Mouse (Mus musculus): ENCODE data around the gene Dcst2. TPM values are rescaled to one million over a fixed set of nuclear protein-coding genes. Genes with fewer than 3 reads are reported as not detected.

Gene Dcst2
- polyA plus RNA-seq, 1 experiment = 0.01 TPM

GRCm38 (mm10) chr3:89347916-89348315 is 13.9 kb upstream of the Dcst2 start:
- H3K4me2 ChIP-seq (ENCODE audit: low read depth) = no peak overlapping the region

GRCm38 (mm10) chr3:89348911-89349868 is 12.6 kb upstream of the Dcst2 start:
- Histone ChIP-seq H3K79me2 (ENCODE audit: control insufficient read depth, insufficient read depth) (no peaks in the 10 kb centered on the region), H3K27me3 (ENCODE audit: control insufficient read depth, insufficient read depth, insufficient read length) (no peaks in the 10 kb centered on the region), H3ac (ENCODE audit: control insufficient read depth, insufficient read length) (peak overlapping the region; percentile 10), H3K36me3 (ENCODE audit: control insufficient read depth, insufficient read depth) (no peaks in the 10 kb centered on the region), H3K4me3 (peak overlapping the region; percentile 52), H3K4me2 (ENCODE audit: low read depth) (peak overlapping the region; percentile 92)
- TF ChIP-seq MYOG (IDR thresholded peaks at IDR 0.05; ENCODE audit: control insufficient read depth in 1 of 3, insufficient read depth in 1 of 3, insufficient read length in 2 of 3, low read depth in 2 of 3) = no peak
- TF ChIP-seq CEBPB (IDR thresholded peaks at IDR 0.05; ENCODE audit: insufficient read depth, poor library complexity, severe bottlenecking) = no peak
- no peak for TF ChIP-seq POLR2A (IDR thresholded peaks at IDR 0.05; ENCODE audit: insufficient read length, low read depth)
- no peak for TF ChIP-seq POLR2AphosphoS2 (IDR thresholded peaks at IDR 0.05; ENCODE audit: insufficient read length, low read depth)
- no peak for TF ChIP-seq MYOD1 (IDR thresholded peaks at IDR 0.05; ENCODE audit: control insufficient read depth in 1 of 3, insufficient read length in 2 of 3, low read depth in 2 of 3)
- TF ChIP-seq TCF12 (IDR thresholded peaks at IDR 0.05; ENCODE audit: insufficient read depth, poor library complexity, severe bottlenecking) = no peak
- no peak for TF ChIP-seq MAX (IDR thresholded peaks at IDR 0.05; ENCODE audit: low read depth)
- TF ChIP-seq TCF3 (IDR thresholded peaks at IDR 0.05; ENCODE audit: insufficient read length, low read depth) = no peak

More at GRCm38 (mm10) chr3:89347916-89348315, 13.9 kb upstream of the Dcst2 start:
- H3ac ChIP-seq (ENCODE audit: control insufficient read depth, insufficient read length) = no peak overlapping the region
- H3K4me3 ChIP-seq = no peak overlapping the region
- no peak for TF ChIP-seq TCF12 (IDR thresholded peaks at IDR 0.05; ENCODE audit: insufficient read depth, poor library complexity, severe bottlenecking)
- TF ChIP-seq TCF3 (IDR thresholded peaks at IDR 0.05; ENCODE audit: insufficient read length, low read depth) = no peak
- TF ChIP-seq POLR2A (IDR thresholded peaks at IDR 0.05; ENCODE audit: insufficient read length, low read depth) = no peak
- no peak for TF ChIP-seq CEBPB (IDR thresholded peaks at IDR 0.05; ENCODE audit: insufficient read depth, poor library complexity, severe bottlenecking)
- no peak for TF ChIP-seq E2F4 (IDR thresholded peaks at IDR 0.05; ENCODE audit: insufficient read depth)
- no peak for TF ChIP-seq MYOD1 (IDR thresholded peaks at IDR 0.05; ENCODE audit: control insufficient read depth in 1 of 3, insufficient read length in 2 of 3, low read depth in 2 of 3)
- TF ChIP-seq REST (IDR thresholded peaks at IDR 0.05; ENCODE audit: insufficient read depth, insufficient read length) = no peak
- TF ChIP-seq USF1 (IDR thresholded peaks at IDR 0.05; ENCODE audit: low read depth) = no peak
- TF ChIP-seq MAX (IDR thresholded peaks at IDR 0.05; ENCODE audit: low read depth) = no peak
- no peak for TF ChIP-seq POLR2AphosphoS2 (IDR thresholded peaks at IDR 0.05; ENCODE audit: insufficient read length, low read depth)
- no peak for TF ChIP-seq SRF (IDR thresholded peaks at IDR 0.05; ENCODE audit: control insufficient read depth, insufficient read length, low read depth)
- TF ChIP-seq MYOG (IDR thresholded peaks at IDR 0.05; ENCODE audit: control insufficient read depth in 1 of 3, insufficient read depth in 1 of 3, insufficient read length in 2 of 3, low read depth in 2 of 3) = no peak
- no peaks in the 10 kb centered on the region for H3K79me2 ChIP-seq (ENCODE audit: control insufficient read depth, insufficient read depth)
- no peaks in the 10 kb centered on the region for H3K27me3 ChIP-seq (ENCODE audit: control insufficient read depth, insufficient read depth, insufficient read length)
- no peaks in the 10 kb centered on the region for H3K36me3 ChIP-seq (ENCODE audit: control insufficient read depth, insufficient read depth)

GRCm38 (mm10) chr3:89349869-89350501 is 11.8 kb upstream of the Dcst2 start, which contains the start of gene Adam15:
Gene Adam15, minus strand, starts transcription at chr3:89349996.
- peak within 1 kb of the TSS; percentile 10 for H3ac ChIP-seq (ENCODE audit: control insufficient read depth, insufficient read length)
- peak within 1 kb of the TSS; percentile 52 for H3K4me3 ChIP-seq
- H3K27me3 ChIP-seq (ENCODE audit: control insufficient read depth, insufficient read depth, insufficient read length) = no peaks in the 10 kb centered on the region
- H3K36me3 ChIP-seq (ENCODE audit: control insufficient read depth, insufficient read depth) = no peaks in the 10 kb centered on the region
- H3K4me2 ChIP-seq (ENCODE audit: low read depth) = peak within 1 kb of the TSS; percentile 92
- H3K79me2 ChIP-seq (ENCODE audit: control insufficient read depth, insufficient read depth) = no peaks in the 10 kb centered on the region
- TF ChIP-seq SRF (IDR thresholded peaks at IDR 0.05; ENCODE audit: control insufficient read depth, insufficient read length, low read depth) (no peak), TCF12 (IDR thresholded peaks at IDR 0.05; ENCODE audit: insufficient read depth, poor library complexity, severe bottlenecking) (no peak), POLR2AphosphoS2 (IDR thresholded peaks at IDR 0.05; ENCODE audit: insufficient read length, low read depth) (peak; percentile 82), POLR2A (IDR thresholded peaks at IDR 0.05; ENCODE audit: insufficient read length, low read depth) (peak; percentile 73), E2F4 (IDR thresholded peaks at IDR 0.05; ENCODE audit: insufficient read depth) (no peak), TCF3 (IDR thresholded peaks at IDR 0.05; ENCODE audit: insufficient read length, low read depth) (no peak), MAX (IDR thresholded peaks at IDR 0.05; ENCODE audit: low read depth) (no peak), MYOD1 (IDR thresholded peaks at IDR 0.05; ENCODE audit: control insufficient read depth in 1 of 3, insufficient read length in 2 of 3, low read depth in 2 of 3) (peak in 2 of 3 experiments; percentile 54 to 80), REST (IDR thresholded peaks at IDR 0.05; ENCODE audit: insufficient read depth, insufficient read length) (no peak), CEBPB (IDR thresholded peaks at IDR 0.05; ENCODE audit: insufficient read depth, poor library complexity, severe bottlenecking) (no peak), MYOG (IDR thresholded peaks at IDR 0.05; ENCODE audit: control insufficient read depth in 1 of 3, insufficient read depth in 1 of 3, insufficient read length in 2 of 3, low read depth in 2 of 3) (peak in 2 of 3 experiments; percentile 64), USF1 (IDR thresholded peaks at IDR 0.05; ENCODE audit: low read depth) (no peak)

DNA sequence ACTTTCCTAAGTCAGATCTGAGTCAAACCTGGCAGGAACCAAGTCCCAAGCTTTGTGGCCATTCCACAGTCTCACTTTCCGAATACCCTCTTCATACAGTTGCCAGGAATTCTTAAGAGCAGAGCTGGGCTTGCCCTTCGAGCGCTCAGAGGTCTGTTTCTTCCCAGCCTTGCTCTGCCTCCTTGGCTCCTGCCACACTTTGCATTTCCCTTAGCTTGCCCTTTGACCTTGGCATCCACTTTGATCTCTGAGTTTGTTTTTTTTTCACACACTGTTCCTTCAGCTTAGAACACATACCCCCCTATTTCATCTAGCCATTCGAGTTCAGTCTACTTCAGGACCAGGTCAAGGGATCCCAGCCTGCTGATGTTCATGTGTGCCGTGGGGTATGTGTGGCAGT is 10.5 kb upstream of the Dcst2 start:
- Histone ChIP-seq H3ac (ENCODE audit: control insufficient read depth, insufficient read length) (no peak overlapping the region), H3K36me3 (ENCODE audit: control insufficient read depth, insufficient read depth) (no peaks in the 10 kb centered on the region), H3K27me3 (ENCODE audit: control insufficient read depth, insufficient read depth, insufficient read length) (peaks cover 4% of the 10 kb centered on the region), H3K79me2 (ENCODE audit: control insufficient read depth, insufficient read depth) (no peaks in the 10 kb centered on the region), H3K4me2 (ENCODE audit: low read depth) (no peak overlapping the region), H3K4me3 (no peak overlapping the region)
- TF ChIP-seq MYOG (IDR thresholded peaks at IDR 0.05; ENCODE audit: control insufficient read depth in 1 of 3, insufficient read depth in 1 of 3, insufficient read length in 2 of 3, low read depth in 2 of 3) (no peak), E2F4 (IDR thresholded peaks at IDR 0.05; ENCODE audit: insufficient read depth) (no peak), USF1 (IDR thresholded peaks at IDR 0.05; ENCODE audit: low read depth) (no peak), CEBPB (IDR thresholded peaks at IDR 0.05; ENCODE audit: insufficient read depth, poor library complexity, severe bottlenecking) (no peak), SRF (IDR thresholded peaks at IDR 0.05; ENCODE audit: control insufficient read depth, insufficient read length, low read depth) (no peak), MAX (IDR thresholded peaks at IDR 0.05; ENCODE audit: low read depth) (no peak), MYOD1 (IDR thresholded peaks at IDR 0.05; ENCODE audit: control insufficient read depth in 1 of 3, insufficient read length in 2 of 3, low read depth in 2 of 3) (no peak), TCF3 (IDR thresholded peaks at IDR 0.05; ENCODE audit: insufficient read length, low read depth) (no peak), REST (IDR thresholded peaks at IDR 0.05; ENCODE audit: insufficient read depth, insufficient read length) (no peak), TCF12 (IDR thresholded peaks at IDR 0.05; ENCODE audit: insufficient read depth, poor library complexity, severe bottlenecking) (no peak), POLR2A (IDR thresholded peaks at IDR 0.05; ENCODE audit: insufficient read length, low read depth) (no peak), POLR2AphosphoS2 (IDR thresholded peaks at IDR 0.05; ENCODE audit: insufficient read length, low read depth) (no peak)
